Mouse (Mus musculus) bone marrow, adult 2 months (tissue): Measurements from ENCODE around the gene 1700017B05Rik.
"Not testable (repeated sequence)": the region's sequence is repeated elsewhere in the genome, so short reads cannot be mapped to it uniquely, and the experiment has no call there.

ENCODE experiments used
- CTCF ChIP-seq: fragments of 200-500 bp; IDR thresholded peaks from 2 replicates; pipeline ENCODE4 v1.5.1; 2011; ENCODE audit warnings: low read length, control low read depth; ENCODE audit not compliant: control insufficient read depth, insufficient read depth
- POLR2A ChIP-seq: fragments of 200-500 bp; IDR thresholded peaks from 2 replicates; pipeline ENCODE4 v1.6.1; 2011; ENCODE audit warnings: low read depth, mild to moderate bottlenecking, control low read depth, low read length, borderline replicate concordance; ENCODE audit not compliant: control insufficient read depth

DNA sequence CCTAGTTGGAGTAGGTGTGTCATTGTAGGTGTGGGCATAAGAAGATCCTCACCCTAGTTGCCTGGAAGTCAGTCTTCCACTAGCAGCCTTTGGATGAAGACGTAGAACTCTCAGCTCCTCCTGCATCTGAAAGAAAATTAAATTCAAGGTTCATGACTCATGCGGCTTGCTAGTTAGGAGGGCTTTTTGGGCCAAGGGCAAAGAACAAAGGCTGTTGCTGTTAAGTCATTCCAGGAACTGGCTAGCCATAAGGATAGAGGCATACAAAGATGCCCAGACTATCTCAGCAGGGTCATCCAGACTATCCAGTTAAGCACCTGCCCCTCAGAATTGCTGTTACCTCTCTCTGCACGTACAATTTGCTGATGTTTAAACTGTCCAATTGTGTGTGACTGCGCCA lies 42.3 kb upstream of the 1700017B05Rik start:
- not testable (repeated sequence) for TF ChIP-seq CTCF, POLR2A
